Mouse (Mus musculus): ENCODE data around the gene Sorbs1. TPM values are rescaled to one million over a fixed set of nuclear protein-coding genes. Genes with fewer than 3 reads are reported as not detected.
A peak's percentile ranks its signal among the peaks of the same experiment; 100 is the strongest.

Gene Sorbs1
- total RNA-seq, 2 experiments from 2014 or later, result 355 to 547 TPM

GRCm38 (mm10) chr19:40356536-40357522, 156.8 kb downstream of the Sorbs1 start:
- intact Hi-C loops (cut with DNase I), result no loop called here
- DNase-seq, result no peak

GRCm38 (mm10) chr19:40355075-40355474, 158.5 kb downstream of the Sorbs1 start:
- DNase-seq, result no peak
- intact Hi-C loops (cut with DNase I), result no loop called here

GRCm38 (mm10) chr19:40352006-40352405, 161.6 kb downstream of the Sorbs1 start:
- no peak for DNase-seq
- intact Hi-C loops (cut with DNase I), result no loop called here

- intact Hi-C loops (cut with DNase I), result no loop called here
- no peak for DNase-seq
Observed at GRCm38 (mm10) chr19:40350835-40351234, 162.7 kb downstream of the Sorbs1 start.

GRCm38 (mm10) chr19:40349713-40350671, 163.6 kb downstream of the Sorbs1 start:
- no peak for DNase-seq
- intact Hi-C loops (cut with DNase I), result no loop called here

GRCm38 (mm10) chr19:40349281-40349680, 164.3 kb downstream of the Sorbs1 start:
- DNase-seq, result no peak
- intact Hi-C loops (cut with DNase I), result no loop called here

GRCm38 (mm10) chr19:40348652-40349051, 164.9 kb downstream of the Sorbs1 start:
- DNase-seq, result no peak
- intact Hi-C loops (cut with DNase I), result no loop called here

GRCm38 (mm10) chr19:40348175-40348574, 165.4 kb downstream of the Sorbs1 start:
- no peak for DNase-seq
- intact Hi-C loops (cut with DNase I), result no loop called here

GRCm38 (mm10) chr19:40346908-40347307, 166.7 kb downstream of the Sorbs1 start:
- intact Hi-C loops (cut with DNase I), result no loop called here
- DNase-seq, result peak in 1 of 2 experiments; percentile 65

- intact Hi-C loops (cut with DNase I), result no loop called here
- DNase-seq, result peak in 1 of 2 experiments; percentile 36
Observed at GRCm38 (mm10) chr19:40346232-40346844, 167.2 kb downstream of the Sorbs1 start.

GRCm38 (mm10) chr19:40345684-40346083, 167.9 kb downstream of the Sorbs1 start:
- intact Hi-C loops (cut with DNase I), result no loop called here

GRCm38 (mm10) chr19:40343018-40343417, 170.6 kb downstream of the Sorbs1 start:
- DNase-seq, result peak; percentile 85 to 92
- intact Hi-C loops (cut with DNase I), result loop anchor here (1.0 to 5.0 kb wide), 3 partner anchors 46 to 379 kb away; no protein-coding TSS in a partner anchor

More at GRCm38 (mm10) chr19:40345684-40346083, 167.9 kb downstream of the Sorbs1 start:
- DNase-seq, result peak; percentile 66 to 77

GRCm38 (mm10) chr19:40341141-40341540, 172.4 kb downstream of the Sorbs1 start:
- DNase-seq, result no peak
- intact Hi-C loops (cut with DNase I), result loop anchor here (5.0 kb wide), 1 partner anchor 381 kb away; no protein-coding TSS in a partner anchor

GRCm38 (mm10) chr19:40336694-40337093, 176.9 kb downstream of the Sorbs1 start:
- DNase-seq, result no peak
- intact Hi-C loops (cut with DNase I), result no loop called here

- DNase-seq, result peak; percentile 39 to 46
- intact Hi-C loops (cut with DNase I), result loop anchor here (5.0 kb wide), 1 partner anchor 82 kb away; no protein-coding TSS in a partner anchor
Observed at GRCm38 (mm10) chr19:40333905-40334304, 179.7 kb downstream of the Sorbs1 start.

GRCm38 (mm10) chr19:40333081-40333480, 180.5 kb downstream of the Sorbs1 start:
- DNase-seq, result no peak
- intact Hi-C loops (cut with DNase I), result loop anchor here (5.0 kb wide), 1 partner anchor 81 kb away; no protein-coding TSS in a partner anchor

- intact Hi-C loops (cut with DNase I), result loop anchor here (5.0 kb wide), 1 partner anchor 80 kb away; no protein-coding TSS in a partner anchor
Observed at GRCm38 (mm10) chr19:40332303-40332702, 181.3 kb downstream of the Sorbs1 start.

GRCm38 (mm10) chr19:40331846-40332245, 181.7 kb downstream of the Sorbs1 start:
- DNase-seq, result peak; percentile 70 to 72
- intact Hi-C loops (cut with DNase I), result loop anchor here (5.0 kb wide), 1 partner anchor 80 kb away; no protein-coding TSS in a partner anchor

More at GRCm38 (mm10) chr19:40332303-40332702, 181.3 kb downstream of the Sorbs1 start:
- DNase-seq, result no peak

GRCm38 (mm10) chr19:40326126-40326525, 187.5 kb downstream of the Sorbs1 start:
- intact Hi-C loops (cut with DNase I), result no loop called here
- no peak for DNase-seq

GRCm38 (mm10) chr19:40325381-40325780, 188.2 kb downstream of the Sorbs1 start:
- intact Hi-C loops (cut with DNase I), result no loop called here
- DNase-seq, result no peak
